Mouse (Mus musculus) frontal cortex, adult (tissue): ENCODE measurements around the gene Gm13090.

Source experiments
- ATAC-seq: cut with Nextera tagmentation; 2 replicates; pipeline ENCODE4 v1.9.2; 2017; ENCODE audit warnings: mild to moderate bottlenecking, moderate library complexity, mixed read lengths; ENCODE audit not compliant: low TSS enrichment

The Gm13090 gene

DNA sequence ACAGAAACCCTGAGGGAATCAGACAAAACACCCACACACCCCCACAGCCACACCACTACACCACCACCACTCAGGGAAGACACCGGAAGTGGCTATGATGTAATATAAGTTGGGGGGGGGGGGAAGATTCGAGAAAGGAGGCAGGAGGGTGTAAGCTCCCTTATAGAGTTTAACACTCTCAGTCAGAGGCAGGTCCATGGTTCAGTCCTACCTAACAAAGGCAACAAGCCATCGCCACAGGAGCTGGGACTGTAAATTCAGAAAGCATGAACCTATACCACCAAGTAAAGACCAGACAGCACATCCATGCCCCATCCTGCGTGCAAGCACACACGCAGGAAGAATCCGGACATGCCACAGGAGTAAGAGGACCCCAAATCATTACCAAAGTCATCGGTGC is at the start of gene Gm13090:
TSS of gene Gm13090 (plus strand) at position 301 of the 400 bp plus-strand sequence.
- ATAC-seq, result peak; percentile 50

DNA sequence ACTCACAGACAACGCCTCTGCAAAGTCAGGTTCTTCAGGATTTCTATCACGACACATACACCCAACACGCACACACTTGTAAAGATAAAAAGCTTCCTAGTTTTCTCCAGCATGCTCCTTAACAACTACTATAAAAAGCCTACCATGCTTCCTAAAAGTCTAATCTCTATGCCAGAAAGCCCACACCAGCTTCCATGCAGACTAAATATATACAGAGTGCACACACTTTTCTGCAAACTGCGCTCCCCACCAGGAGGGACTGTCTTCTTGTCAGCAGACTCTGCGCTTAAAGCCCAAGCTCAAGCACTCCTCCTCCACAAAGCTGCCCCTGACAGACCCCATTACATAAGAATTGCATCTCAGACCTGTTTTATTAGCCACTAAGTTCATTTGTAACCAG is 47.9 kb upstream of the Gm13090 start:
- peak; percentile 53 for ATAC-seq

DNA sequence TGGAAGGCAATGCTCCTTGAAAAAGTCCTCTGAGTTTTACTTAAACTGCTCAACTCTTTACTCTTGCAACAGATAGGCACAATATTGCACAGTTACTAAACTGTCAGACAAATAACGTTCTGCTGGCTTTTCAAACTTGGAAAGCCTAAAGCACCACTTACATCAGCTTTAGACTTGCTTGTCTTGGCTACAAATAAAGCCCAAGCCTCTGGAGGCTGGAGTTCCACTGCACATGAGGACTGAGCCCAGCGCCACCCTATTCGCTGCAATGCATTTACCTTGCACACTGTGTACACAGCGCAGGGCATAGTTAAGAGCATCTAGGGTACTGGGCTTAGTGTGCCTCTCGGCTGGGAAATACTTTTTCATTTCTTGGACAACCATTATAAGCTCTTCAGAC is 46.1 kb upstream of the Gm13090 start:
- no peak for ATAC-seq

DNA sequence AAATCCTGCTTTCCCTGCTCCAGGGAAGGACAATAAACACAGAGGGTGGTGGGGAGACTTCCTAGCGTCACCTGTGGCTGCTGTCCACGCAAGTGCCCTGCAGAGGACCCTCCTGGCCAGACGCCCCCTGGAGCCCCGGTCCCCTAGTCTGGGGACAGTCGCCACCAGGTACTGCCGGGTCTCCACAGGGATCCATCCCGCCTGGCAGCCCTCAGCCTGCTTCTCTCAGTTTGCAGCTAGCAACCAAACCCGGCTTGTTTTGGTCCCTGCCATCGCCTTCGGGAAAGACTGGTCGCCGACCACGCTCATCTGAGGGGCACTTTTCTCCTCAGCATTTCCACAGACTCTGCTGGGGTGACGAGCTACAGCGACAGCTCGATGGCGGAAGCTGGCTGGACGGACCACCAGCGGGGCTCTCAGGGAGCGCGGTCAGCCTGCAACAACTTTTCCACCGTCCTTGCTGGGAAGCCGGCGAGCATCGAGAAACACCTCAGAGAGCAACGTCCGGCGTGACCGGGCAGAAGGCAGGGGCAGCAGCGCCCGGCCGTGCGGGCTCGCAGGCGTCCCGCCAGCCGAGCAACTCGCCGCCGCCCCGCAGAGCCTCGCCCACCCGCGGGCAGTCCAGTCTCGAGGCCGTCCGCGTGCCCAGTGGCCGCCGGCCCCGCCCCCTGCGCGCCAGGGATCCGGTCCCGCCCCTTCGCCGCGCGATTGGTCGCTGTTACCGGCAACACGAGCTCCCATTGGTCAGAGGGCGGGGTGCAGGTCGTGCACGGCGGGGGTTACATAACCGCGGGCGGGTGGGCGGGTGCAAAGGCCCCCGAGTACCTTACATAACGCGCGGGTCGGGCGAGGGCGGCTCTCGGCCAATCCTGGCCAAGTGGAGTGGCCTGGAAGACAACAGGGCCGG is 45.1 kb upstream of the Gm13090 start, which contains the start of gene Per3:
TSS of gene Per3 (minus strand) at position 629 of the 907 bp plus-strand sequence.
- ATAC-seq, result peak; percentile 60

DNA sequence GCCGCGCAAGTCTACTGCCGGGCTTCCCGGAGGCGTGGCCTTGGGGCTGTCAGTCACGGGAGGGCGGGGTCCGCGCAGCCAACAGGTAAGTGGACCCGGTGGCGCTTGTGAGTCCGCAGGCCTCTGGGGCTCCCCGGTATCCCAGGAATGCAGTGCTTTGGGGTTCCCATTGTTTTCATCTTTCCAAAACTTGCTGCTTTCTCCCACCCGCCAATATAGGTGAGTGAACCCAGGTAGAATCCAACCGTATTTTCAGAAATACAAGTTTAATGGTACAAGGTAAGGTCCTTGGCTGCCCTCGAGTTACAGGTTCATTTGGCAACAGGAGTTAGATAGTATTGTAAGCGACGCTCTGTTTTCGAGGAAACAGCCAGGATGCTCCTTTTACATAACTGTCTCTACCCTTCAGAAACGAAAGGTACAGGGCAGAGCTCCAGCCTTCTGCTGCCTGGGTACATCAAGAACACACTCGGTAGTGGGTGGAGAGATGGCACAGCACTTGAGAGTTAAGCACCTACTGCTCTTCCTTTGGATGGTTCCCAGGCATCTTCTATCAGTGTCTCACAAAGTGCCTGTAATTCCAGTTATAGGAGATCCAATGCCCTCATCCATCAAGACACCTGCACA is 44.3 kb upstream of the Gm13090 start:
- ATAC-seq, result peak; percentile 75

DNA sequence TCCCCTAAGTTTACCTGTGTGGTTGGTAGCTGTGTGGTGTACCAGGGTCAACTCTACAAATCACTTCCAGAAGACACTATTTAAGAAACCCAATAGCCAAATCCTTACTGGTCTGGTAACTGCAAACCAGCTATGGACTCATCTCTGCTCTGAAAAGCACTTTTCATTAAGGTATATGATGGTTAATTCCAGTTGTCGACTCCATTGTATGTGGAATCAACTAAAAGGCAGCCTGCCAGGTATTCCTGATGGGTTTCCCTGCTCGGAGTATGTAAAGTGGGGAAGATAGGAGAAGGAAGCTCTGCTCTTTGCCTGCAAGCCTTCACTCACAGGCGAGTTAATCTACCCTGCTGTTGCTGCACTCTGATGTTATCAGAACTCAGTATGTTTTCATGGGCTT is 42.8 kb upstream of the Gm13090 start:
- ATAC-seq, result no peak

DNA sequence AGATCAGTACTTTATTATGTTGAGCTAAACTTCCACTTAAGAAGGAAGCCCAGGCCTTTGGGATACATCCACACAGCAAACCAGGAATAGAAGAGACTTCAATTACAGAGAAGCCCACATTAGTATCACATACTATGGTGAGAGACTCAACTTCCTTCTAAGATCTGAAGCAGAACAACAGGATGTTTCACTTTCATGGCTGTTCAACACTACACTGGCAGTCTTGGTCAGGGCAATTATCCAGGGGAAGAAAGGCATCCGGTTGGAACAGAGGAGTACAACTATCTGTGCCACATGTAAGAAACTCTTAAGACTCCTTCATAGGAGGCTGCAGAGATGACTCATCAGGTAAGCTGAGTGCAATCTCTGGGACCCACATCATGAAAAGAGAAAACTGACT is 38.2 kb upstream of the Gm13090 start:
- peak; percentile 55; the same call in 1 of the 2 replicates for ATAC-seq

DNA sequence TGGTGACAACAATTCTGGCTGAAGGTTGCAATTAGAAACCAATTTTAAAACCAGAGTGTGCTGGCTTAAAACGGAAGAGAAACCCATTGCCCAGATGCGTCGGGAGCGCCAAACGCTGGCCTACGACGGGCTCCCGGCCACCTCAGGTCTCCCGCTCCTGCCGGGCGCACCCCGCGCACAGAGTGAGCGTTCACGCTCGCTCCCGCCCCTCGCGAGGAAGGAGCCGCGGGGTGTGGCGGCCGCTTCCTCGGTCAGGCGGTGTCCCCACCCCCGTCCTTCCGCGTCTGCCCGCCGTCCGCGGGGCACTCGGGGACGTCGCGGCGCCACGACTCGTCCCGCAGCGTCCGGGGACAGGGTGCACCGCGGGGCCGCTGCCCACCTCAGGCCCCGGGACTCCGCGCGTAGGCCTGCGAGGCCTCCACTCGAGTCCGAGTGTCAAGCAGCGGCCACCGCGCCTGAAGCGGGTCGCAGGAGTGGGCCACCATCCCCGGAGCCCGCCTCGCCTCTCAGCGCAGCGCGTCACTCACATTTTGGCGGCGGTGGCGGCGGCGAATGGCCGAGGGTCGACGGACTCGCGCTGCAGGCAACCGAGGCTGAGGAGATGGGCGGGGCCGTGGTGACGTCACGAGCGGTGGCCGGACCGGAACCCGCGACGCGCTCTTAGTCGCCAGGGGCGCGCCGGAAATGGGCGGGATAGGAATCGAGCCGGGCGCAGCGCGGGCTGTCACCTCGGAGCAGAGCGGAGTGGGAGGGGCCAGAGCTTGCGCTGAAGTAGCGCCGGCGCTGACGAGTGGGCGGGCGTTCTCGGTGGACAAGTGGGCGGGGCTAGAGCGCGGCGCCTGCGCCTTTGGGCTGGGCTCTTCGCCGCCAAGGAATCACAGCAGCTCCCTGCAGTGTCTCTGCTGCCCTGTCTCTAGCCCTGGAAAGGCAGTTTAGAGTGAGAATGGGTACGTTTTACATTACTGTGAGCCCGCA is 31.7 kb upstream of the Gm13090 start, which contains the start of gene Vamp3:
TSS of gene Vamp3 (minus strand) at position 617 of the 975 bp plus-strand sequence.
- peak; percentile 94 for ATAC-seq

DNA sequence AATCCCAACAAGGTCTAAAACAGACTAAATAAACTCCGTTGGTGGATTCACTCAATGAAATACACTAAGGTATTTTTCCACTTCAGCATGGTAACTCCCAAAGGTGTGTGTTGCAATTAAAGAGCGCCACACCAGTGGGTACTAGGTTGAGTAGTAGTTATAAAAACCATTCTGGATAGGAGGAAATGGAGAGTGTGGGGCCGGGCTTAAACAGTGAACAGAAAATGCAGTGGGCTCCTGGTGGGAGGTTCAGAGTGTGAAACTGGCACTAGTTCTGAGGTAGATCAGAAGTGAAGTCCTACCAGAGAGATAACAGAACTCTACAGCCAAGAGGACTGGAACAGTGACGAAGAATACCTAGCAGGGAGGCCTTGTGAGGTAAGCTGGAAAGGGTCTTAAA is 30.7 kb upstream of the Gm13090 start:
- ATAC-seq, result no peak

DNA sequence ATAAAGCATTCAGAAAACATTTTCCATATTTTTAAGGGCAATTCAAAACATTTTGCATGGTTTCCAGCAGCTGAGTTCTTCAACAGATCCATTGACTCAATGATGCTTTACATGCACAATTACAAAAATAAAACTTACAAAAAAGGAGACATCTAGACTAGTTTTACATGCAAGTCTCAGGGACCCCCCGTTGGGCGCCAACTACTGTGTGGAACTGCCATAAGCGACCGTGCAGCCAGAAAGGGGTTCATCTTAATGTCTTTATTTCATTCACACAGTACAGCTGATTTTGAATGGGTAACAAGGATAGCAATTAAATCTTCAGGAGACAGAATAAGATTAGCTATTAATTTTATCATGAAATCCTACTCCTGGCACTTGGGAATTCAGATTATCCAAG is 29.8 kb upstream of the Gm13090 start:
- no peak for ATAC-seq

DNA sequence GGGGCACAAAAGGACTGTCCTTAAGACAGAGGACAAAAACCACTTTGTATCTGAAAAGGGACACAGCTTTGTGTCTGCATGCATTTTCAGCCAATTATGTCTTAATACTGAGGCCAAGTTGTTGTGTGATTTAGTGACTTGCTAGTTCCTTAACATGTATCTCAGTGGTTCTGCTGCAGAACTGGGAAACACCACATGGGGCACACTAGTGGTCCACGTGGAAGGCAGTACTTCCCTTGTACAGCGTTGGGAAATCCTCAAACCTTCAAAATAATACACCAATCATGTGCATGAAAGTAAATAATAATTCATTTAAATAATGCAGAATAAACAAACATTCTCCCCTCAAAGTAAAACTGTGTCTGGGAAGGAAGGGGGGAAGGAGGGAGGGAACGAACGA is 20.6 kb upstream of the Gm13090 start:
- no peak for ATAC-seq

DNA sequence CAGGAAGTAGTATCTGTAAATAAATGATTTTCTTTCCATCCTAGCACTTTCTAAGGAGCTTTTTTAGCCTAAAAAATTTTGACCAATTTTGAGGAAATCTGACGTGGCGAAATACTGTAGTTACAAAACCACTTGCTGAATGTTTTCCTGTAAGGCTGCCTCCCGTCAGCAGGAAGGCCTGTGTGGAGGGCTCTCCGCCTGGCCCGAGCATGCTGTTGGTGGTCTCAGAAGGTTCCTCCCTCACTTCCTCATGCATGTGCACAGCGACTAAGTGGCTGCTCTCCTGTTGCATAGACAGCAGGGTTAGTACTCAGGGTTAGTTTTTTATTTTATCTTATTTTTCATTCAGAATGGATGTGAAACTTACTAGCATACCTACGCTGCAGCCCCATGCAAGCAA is 18.4 kb upstream of the Gm13090 start:
- no peak for ATAC-seq

DNA sequence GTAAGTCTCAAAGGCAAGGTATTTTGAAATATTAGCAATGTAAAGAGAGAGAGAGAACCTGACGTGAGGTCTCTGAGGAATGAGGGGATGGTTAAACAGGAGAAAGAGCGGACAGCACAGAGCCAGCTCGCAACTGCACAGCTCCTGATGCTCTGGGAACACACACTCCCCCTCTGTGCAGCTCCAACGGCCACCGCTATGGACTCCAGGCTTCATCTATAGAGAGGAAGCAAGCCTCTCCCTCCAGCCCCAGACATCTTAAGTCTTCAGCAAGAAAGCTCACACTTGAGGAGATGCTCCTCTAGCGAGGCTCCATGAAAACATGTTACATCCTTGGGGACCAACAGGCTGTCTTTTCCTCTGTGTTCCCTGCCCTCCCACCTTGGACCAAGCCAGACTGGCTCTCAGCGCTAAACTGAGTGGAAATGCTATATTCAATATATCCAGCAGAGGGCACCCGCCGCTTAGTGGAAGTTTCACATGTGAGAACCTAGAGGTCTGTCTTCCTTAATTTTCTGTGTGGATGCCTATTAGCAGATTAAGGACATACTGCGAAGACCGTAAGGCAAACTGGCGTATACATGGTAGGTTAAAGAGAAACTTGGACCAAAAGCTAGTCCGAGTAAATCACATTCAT is 16.1 kb upstream of the Gm13090 start:
- peak; percentile 66; the same call in 1 of the 2 replicates for ATAC-seq

DNA sequence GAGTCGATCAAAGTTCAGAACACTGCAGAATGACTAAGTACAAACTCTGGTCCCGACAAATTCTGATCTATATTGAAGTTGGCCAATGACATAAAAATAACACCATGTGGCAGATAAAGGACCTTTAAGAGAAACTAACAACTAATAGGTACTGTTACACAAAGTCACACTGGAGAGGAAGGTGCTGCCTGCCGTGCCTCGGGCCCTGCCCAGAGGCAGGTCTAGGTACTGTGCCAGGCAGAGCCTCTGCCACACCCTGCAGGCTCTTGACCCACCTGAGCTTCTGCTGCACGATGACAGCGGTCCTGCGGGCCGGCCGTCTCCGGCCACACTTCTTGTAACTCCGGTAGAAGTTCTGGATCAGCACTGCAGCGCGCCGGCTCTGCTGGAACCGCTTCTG is 14.6 kb upstream of the Gm13090 start:
- ATAC-seq, result no peak

DNA sequence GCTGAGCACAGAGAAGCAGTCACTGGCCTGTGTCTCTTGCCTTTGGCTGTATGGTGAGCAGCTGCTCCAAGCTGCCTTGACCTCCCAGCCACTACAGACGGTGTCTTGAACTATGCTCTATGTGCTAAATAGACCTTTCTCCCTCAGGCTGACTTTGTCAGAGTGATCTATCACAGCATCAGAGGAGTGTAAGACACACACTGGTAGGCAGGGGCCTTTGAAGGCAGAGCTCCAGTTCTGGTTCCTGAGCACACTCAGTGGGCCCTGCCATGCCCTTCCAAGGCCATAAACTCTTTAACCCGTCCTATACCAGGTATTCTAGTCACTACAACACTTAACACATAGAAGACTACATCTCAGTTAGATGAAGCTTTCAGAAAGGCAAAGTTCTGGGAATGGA is 8.0 kb upstream of the Gm13090 start:
- no peak for ATAC-seq

DNA sequence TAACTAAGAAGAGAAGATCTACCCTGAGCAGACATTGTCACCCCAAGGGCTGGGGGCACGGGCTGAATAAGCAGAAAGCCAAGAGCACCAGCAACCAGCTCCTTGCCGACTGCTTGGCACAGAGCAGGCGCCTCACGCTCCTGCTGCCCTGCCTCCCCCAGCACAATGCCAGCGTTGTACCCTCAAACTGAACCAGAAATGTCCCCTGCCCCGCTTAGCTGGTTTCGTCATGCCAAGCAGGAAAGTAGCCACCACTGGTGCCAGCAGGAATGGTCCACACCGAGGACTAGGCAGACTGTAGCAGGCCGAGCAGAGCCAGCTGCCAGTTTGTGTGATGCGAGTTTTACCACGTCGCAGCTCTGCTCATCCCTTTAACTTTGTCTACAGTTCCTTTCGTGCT is 7.4 kb upstream of the Gm13090 start:
- ATAC-seq, result no peak

DNA sequence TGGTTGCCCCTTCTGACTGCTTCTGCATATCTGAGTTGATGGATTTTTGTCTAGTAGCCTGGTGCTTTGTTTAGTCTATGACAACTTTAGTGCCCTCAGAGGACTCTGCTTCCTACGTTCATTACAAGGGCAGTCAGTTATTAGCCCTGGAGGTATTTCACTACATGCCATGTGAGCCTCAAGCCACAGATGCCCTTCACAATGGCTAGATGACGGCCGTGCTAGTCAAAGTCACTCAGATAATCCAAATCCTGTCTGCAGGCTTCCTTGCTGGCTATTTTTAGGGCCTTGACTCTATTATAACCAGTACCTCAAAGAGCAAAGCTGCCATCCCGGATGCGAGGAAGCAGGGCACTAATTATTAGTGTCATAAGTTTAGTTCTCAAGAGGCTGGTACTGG is 6.3 kb upstream of the Gm13090 start:
- ATAC-seq, result no peak

DNA sequence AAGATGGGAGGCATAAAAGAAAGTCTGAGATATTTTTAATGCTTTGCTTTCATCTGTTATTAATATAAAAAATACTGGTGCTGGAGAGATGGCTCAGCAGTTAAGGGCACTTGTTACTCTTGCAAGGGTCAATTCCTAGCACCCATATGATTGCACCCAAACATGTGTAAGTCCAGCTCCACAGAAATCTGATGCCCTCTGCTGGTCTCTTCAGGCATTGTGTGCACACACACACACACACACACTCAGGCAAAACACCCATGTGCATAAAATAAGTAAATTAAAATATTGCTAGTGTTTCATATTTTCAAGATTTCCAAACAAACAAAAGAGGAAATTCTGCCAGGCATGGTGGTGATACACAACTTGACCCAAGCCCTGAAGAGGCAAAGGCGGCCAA is 2.0 kb upstream of the Gm13090 start:
- no peak for ATAC-seq

DNA sequence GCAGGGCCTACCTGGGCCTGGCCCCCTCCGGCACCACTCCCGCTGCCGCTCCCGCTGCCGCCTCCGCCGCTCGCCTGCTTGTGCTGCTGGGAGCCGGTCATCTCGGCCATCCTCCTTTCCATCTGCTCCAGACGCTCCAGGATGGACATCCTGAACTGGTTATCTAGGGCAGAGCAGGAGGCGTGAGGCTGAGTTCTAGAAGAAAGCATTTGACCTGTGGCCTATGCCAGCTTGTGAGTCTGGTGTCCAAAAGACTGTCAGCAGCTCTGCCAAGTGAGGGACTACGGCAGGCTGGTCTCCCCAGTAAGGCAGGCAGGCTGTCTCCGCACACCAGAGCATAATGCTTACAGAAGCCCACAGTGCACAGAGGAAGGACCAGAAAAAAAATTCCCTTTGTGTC is 551 bp upstream of the Gm13090 start:
- ATAC-seq, result peak; percentile 31

DNA sequence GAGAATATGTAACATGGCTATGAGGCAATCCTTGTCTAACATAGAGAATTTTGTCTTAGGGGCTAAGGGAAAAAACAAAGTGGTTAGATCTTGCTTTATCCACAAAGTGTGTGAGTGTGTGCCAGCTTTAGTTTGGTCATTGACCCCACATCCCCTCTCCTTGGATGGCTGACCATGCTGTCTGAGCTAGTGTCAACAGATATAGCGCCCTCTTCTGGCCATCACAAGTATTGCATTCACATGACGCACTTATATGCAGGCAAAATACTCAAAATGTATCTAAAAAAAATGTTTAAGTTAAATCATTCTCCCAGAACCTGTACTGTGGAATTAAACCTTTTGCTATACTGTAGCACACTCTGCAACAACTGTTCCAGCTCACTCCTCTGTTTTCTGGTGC is 5.8 kb downstream of the Gm13090 start:
- ATAC-seq, result no peak

DNA sequence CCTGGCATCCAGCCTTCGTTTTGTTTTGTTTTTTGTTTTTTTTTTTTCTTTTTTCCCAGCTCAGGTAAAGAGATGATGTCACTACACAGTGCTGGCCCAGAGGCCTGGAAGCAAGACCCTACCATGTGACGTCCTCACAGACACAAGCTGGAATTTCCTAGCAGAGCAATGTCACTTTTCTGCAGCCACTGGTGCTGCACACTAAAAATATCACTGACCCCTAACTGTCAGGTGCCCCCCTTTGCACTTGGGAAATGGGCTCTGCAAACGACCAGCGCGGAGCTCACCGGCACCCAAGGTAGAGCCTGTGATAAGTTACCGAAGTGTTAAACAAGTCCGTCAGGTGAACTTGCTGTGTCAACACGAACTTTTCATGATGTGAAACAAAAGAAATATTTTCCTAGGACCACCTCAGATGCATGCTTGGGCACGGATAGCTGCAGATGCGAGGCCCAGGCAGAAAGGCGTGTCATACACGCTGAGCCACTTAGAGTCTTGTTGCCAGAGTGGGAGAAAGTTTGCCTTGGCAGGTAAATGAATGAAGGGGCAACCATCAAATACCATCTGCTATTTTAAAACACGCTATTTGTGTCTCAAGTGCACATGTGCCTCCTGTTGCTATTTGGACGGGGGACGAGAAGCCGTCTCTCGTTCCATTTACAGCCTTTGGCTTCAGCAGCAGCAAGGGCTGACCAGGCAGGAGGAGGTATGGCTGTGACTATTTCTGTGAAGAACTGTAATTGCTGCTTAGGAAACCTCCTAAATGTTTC is 7.1 kb downstream of the Gm13090 start:
- no peak for ATAC-seq
